In the genomic region with DNA sequence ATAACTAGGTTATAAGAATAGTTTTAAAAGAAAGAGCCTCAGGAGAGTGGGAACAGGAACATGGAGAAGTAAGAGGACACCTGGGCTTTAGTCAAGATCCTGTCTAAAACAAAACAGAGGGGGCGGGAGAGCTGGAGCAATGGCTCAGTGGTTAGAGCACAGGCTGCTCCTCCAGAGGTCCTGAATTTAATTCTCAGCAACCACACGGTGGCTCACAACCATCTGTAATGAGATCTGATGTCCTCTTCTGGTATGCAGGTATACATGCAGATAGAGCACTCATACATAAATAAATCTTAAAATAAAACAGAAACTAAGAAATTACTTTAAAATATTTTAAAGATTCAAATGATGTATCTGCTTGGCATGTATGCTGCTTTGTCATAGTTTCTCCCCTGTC, we compare ENCODE assay signal across 24 mouse cellular contexts. TPM values are rescaled to one million over a fixed set of nuclear protein-coding genes. Genes with fewer than 3 reads are reported as not detected.
DNase-seq lines count a peak whose midpoint lies in the region; ATAC-seq and TF ChIP-seq lines count a peak whose summit lies in the region.
"Had no signal": no experiment of that assay in that cellular context is flagged by ENCODE, and none has a peak within 500 bp of the region (broad histone marks: within the 10 kb centered on the region; RNA-seq: fewer than 3 reads in every experiment).

No protein-coding gene starts in this region.

- ATAC-seq in lung, embryonic 15.5 days (ENCODE audit: borderline replicate concordance, extremely low read depth, low FRiP score, low TSS enrichment): no peak
- no peak for ATAC-seq in embryonic facial prominence, embryonic 14.5 days (ENCODE audit: low read depth)
- ATAC-seq: intestine, embryonic 16.5 days had no signal

- 70% methylated on average over 2 of the region's 2 CpGs for WGBS in lung, embryonic 15.5 days
- 59% methylated on average over 2 of the region's 2 CpGs for WGBS in lung, adult 2 months
- 62% methylated on average over 2 of the region's 2 CpGs for WGBS in embryonic facial prominence, embryonic 14.5 days

- H3K4me2 ChIP-seq in lung, embryonic 15.5 days: no peak overlapping the region
- no peak overlapping the region for H3K4me2 ChIP-seq in embryonic facial prominence, embryonic 14.5 days (ENCODE audit: low read depth, low read length)
- H3K4me2 ChIP-seq: forebrain, embryonic 12.5 days; hindbrain, embryonic 15.5 days; kidney, embryonic 15.5 days; limb, embryonic 15.5 days; liver, embryonic 15.5 days had no signal

- no peak overlapping the region for H3K9ac ChIP-seq in lung, embryonic 15.5 days
- no peak overlapping the region for H3K9ac ChIP-seq in embryonic facial prominence, embryonic 14.5 days (ENCODE audit: low read depth, low read length)
- H3K9ac ChIP-seq: forebrain, embryonic 12.5 days; hindbrain, embryonic 15.5 days; kidney, embryonic 15.5 days; limb, embryonic 15.5 days; liver, embryonic 15.5 days had no signal

- H3K36me3 ChIP-seq in lung, embryonic 15.5 days: no peaks in the 10 kb centered on the region
- H3K36me3 ChIP-seq in embryonic facial prominence, embryonic 14.5 days (ENCODE audit: control insufficient read depth, insufficient read depth, low read length): no peaks in the 10 kb centered on the region
- H3K36me3 ChIP-seq: forebrain, embryonic 12.5 days; heart, embryonic 10.5 days; hindbrain, embryonic 15.5 days; kidney, embryonic 15.5 days; limb, embryonic 15.5 days; liver, embryonic 15.5 days had no signal

- no peaks in the 10 kb centered on the region for H3K9me3 ChIP-seq in lung, embryonic 15.5 days
- no peaks in the 10 kb centered on the region for H3K9me3 ChIP-seq in embryonic facial prominence, embryonic 14.5 days (ENCODE audit: control insufficient read depth, low read length)
- H3K9me3 ChIP-seq: forebrain, embryonic 12.5 days; heart, embryonic 10.5 days; hindbrain, embryonic 15.5 days; kidney, embryonic 15.5 days; limb, embryonic 15.5 days; liver, embryonic 15.5 days had no signal

- H3K27ac ChIP-seq in gastrocnemius, adult 2 months: 0 out of 2 replicates have a peak overlapping the region, but pooled peaks have one; percentile 94
- H3K27ac ChIP-seq in lung, embryonic 15.5 days: peak overlapping the region; percentile 85
- H3K27ac ChIP-seq in embryonic facial prominence, embryonic 14.5 days (replicated peaks; ENCODE audit: low read depth, low read length): peak overlapping the region; percentile 80; the same call in 1 of the 2 replicates
- H3K27ac ChIP-seq: forebrain, embryonic 12.5 days; hindbrain, embryonic 15.5 days; kidney, embryonic 15.5 days; left cerebral cortex, adult 2 months; liver, embryonic 15.5 days; macrophage had no signal

- intact Hi-C loops in gastrocnemius, adult 2 months (cut with DNase I): no loop called here
- intact Hi-C loops in gastrocnemius, postnatal 14 days (cut with DNase I; ENCODE audit: low total_unique reads): no loop called here

- no peak for TF ChIP-seq POLR2A in lung, adult 2 months (IDR thresholded peaks at IDR 0.05; ENCODE audit: borderline replicate concordance, extremely low read depth, low read depth, low read length)

- H3K4me3 ChIP-seq in gastrocnemius, adult 2 months: no peak overlapping the region
- no peak overlapping the region for H3K4me3 ChIP-seq in lung, embryonic 15.5 days
- no peak overlapping the region for H3K4me3 ChIP-seq in lung, adult 2 months (replicated peaks; ENCODE audit: extremely low read depth, low read depth, low read length)
- no peak overlapping the region for H3K4me3 ChIP-seq in embryonic facial prominence, embryonic 14.5 days (ENCODE audit: low read depth, low read length)
- H3K4me3 ChIP-seq: erythroblast, embryonic 14.5 days; forebrain, embryonic 12.5 days; heart, embryonic 10.5 days; hindbrain, embryonic 15.5 days; kidney, embryonic 15.5 days; left cerebral cortex, adult 2 months; limb, embryonic 15.5 days; liver, embryonic 15.5 days had no signal

- no peak for DNase-seq in gastrocnemius, adult 2 months
- DNase-seq in gastrocnemius, postnatal 14 days: no peak
- DNase-seq in lung, adult 2 months: no peak
- peak; percentile 54 for DNase-seq in CD4-positive helper T cell, adult 2 months (ENCODE audit: low read depth, low spot score)
- DNase-seq in embryonic facial prominence, embryonic 14.5 days (ENCODE audit: low spot score): no peak
- no peak for DNase-seq in thymus, postnatal 4 days
- DNase-seq in embryo, embryonic 9.5 days (ENCODE audit: extremely low spot score): no peak
- DNase-seq: adrenal gland, postnatal 10 days; cerebellum, adult 8-10 months; kidney, postnatal 4 days; layer of hippocampus, adult 9-11 months; left cerebral cortex, postnatal 4 days; thymus, adult 2 months had no signal

- TF ChIP-seq CTCF in gastrocnemius, adult 2 months (IDR thresholded peaks at IDR 0.05): no peak
- no peak for TF ChIP-seq CTCF in lung, adult 2 months (IDR thresholded peaks at IDR 0.05; ENCODE audit: insufficient read depth, low read length)

- H3K4me1 ChIP-seq in lung, embryonic 15.5 days: peaks cover 45% of the 10 kb centered on the region
- peaks cover 10% of the 10 kb centered on the region for H3K4me1 ChIP-seq in lung, adult 2 months (ENCODE audit: control insufficient read depth, insufficient read depth, low read length)
- H3K4me1 ChIP-seq in embryonic facial prominence, embryonic 14.5 days (ENCODE audit: control insufficient read depth, insufficient read depth, low read length): peaks cover 24% of the 10 kb centered on the region

- H3K27me3 ChIP-seq in lung, embryonic 15.5 days: no peaks in the 10 kb centered on the region
- no peaks in the 10 kb centered on the region for H3K27me3 ChIP-seq in embryonic facial prominence, embryonic 14.5 days (replicated peaks; ENCODE audit: control insufficient read depth, insufficient read depth, low read length)
- H3K27me3 ChIP-seq: forebrain, embryonic 12.5 days; hindbrain, embryonic 15.5 days; kidney, embryonic 15.5 days; limb, embryonic 15.5 days; liver, embryonic 15.5 days had no signal

RNA-seq across cellular contexts. Expression of a gene that starts 27.8 kb away (rescaled TPM):
- 1 to 10 TPM; 6.9 to 8.5 TPM for total RNA-seq in gastrocnemius, adult 2 months (2021)
- 1 to 10 TPM; 4.6 to 4.8 TPM for total RNA-seq in gastrocnemius, postnatal 14 days (2021)
- polyA plus RNA-seq in lung, embryonic 15.5 days (2015; fragmentation: Nextera tagmentation; extraction: Ambion mirVana): 14.8 and 16.1 TPM in 2 replicates
- 2.6 and 4.0 TPM in 2 replicates for polyA plus RNA-seq in lung, adult 2 months (2012; rRNA removed)
- polyA plus RNA-seq in embryonic facial prominence, embryonic 14.5 days (2014; fragmentation: Nextera tagmentation; extraction: Ambion mirVana): 10.8 and 12.7 TPM in 2 replicates

RNA-seq across cellular contexts. Expression of a gene that starts 28.0 kb away (rescaled TPM):
- total RNA-seq in gastrocnemius, adult 2 months (2021): 10 to 100 TPM; 21.1 to 22.3 TPM
- 10 to 100 TPM; 28.8 to 28.9 TPM for total RNA-seq in gastrocnemius, postnatal 14 days (2021)
- 59.0 and 61.1 TPM in 2 replicates for polyA plus RNA-seq in lung, embryonic 15.5 days (2015; fragmentation: Nextera tagmentation; extraction: Ambion mirVana)
- 5.3 and 7.4 TPM in 2 replicates for polyA plus RNA-seq in lung, adult 2 months (2012; rRNA removed)
- 60.5 and 66.1 TPM in 2 replicates for polyA plus RNA-seq in embryonic facial prominence, embryonic 14.5 days (2014; fragmentation: Nextera tagmentation; extraction: Ambion mirVana)
